7 mouse cellular contexts compared by ENCODE assay signal in genomic region chr11:117828149-117828887, GRCm38 (mm10). TPM values are rescaled to one million over a fixed set of nuclear protein-coding genes. Genes with fewer than 3 reads are reported as not detected.
DNase-seq lines count a peak whose midpoint lies in the region; ATAC-seq lines count a peak whose summit lies in the region.

No protein-coding gene starts in this region.

- no peaks in the 10 kb centered on the region for H3K27me3 ChIP-seq in embryonic facial prominence, embryonic 10.5 days (replicated peaks; ENCODE audit: low read depth, poor library complexity, severe bottlenecking)
- H3K27me3 ChIP-seq in intestine, embryonic 16.5 days (replicated peaks; ENCODE audit: control insufficient read depth, insufficient read depth, low read length): no peaks in the 10 kb centered on the region

- no peaks in the 10 kb centered on the region for H3K9me3 ChIP-seq in embryonic facial prominence, embryonic 10.5 days
- no peaks in the 10 kb centered on the region for H3K9me3 ChIP-seq in intestine, embryonic 16.5 days (ENCODE audit: control insufficient read depth, low read length)

- H3K4me2 ChIP-seq in intestine, embryonic 16.5 days (ENCODE audit: low read depth, low read length): peak overlapping the region; percentile 89

- 88% methylated on average over 18 of the region's 18 CpGs for WGBS in embryonic facial prominence, embryonic 10.5 days
- WGBS in intestine, embryonic 16.5 days: 54% methylated on average over 18 of the region's 18 CpGs

- H3K4me1 ChIP-seq in embryonic facial prominence, embryonic 10.5 days: peaks cover 64% of the 10 kb centered on the region
- H3K4me1 ChIP-seq in intestine, embryonic 16.5 days (ENCODE audit: control insufficient read depth, insufficient read depth, low read length): peaks cover 60% of the 10 kb centered on the region

- no peak overlapping the region for H3K4me3 ChIP-seq in embryonic facial prominence, embryonic 10.5 days
- 0 out of 2 replicates have a peak overlapping the region, but pooled peaks have one; percentile 1 for H3K4me3 ChIP-seq in intestine, embryonic 16.5 days (ENCODE audit: low read length)

- peaks cover 9% of the 10 kb centered on the region for H3K36me3 ChIP-seq in embryonic facial prominence, embryonic 10.5 days (replicated peaks)
- no peaks in the 10 kb centered on the region for H3K36me3 ChIP-seq in intestine, embryonic 16.5 days (ENCODE audit: control insufficient read depth, insufficient read depth, low read length)

- DNase-seq in ovary, postnatal 36 days (ENCODE audit: low spot score): peak; percentile 40
- DNase-seq in ovary, adult 18-20 months (ENCODE audit: low spot score): no peak
- DNase-seq in embryonic facial prominence, embryonic 10.5 days (ENCODE audit: low spot score): no peak
- DNase-seq in lung, postnatal 10 days: peak; percentile 59
- DNase-seq in thymus, postnatal 4 days: peak; percentile 66
- DNase-seq in urinary bladder, postnatal 4 days (ENCODE audit: low spot score in 2 of 2): no peak

- H3K27ac ChIP-seq in embryonic facial prominence, embryonic 10.5 days (replicated peaks): 0 out of 2 replicates have a peak overlapping the region, but pooled peaks have one; percentile 25
- peak overlapping the region; percentile 98 for H3K27ac ChIP-seq in intestine, embryonic 16.5 days (ENCODE audit: low read length)

- peak overlapping the region; percentile 84 for H3K9ac ChIP-seq in intestine, embryonic 16.5 days (ENCODE audit: low read depth, low read length)

- peak; percentile 27; the same call in 1 of the 2 replicates for ATAC-seq in intestine, embryonic 16.5 days

RNA-seq across cellular contexts. Expression of gene Tk1, which starts 2.4 kb away (rescaled TPM):
- 156 and 161 TPM in 2 replicates for polyA plus RNA-seq in embryonic facial prominence, embryonic 10.5 days (2016; fragmentation: Nextera tagmentation; extraction: Ambion mirVana)
- 119 and 147 TPM in 2 replicates for polyA plus RNA-seq in intestine, embryonic 16.5 days (2015; fragmentation: Nextera tagmentation; extraction: Ambion mirVana)

RNA-seq across cellular contexts. Expression of gene Afmid, which starts 2.6 kb away (rescaled TPM):
- polyA plus RNA-seq in embryonic facial prominence, embryonic 10.5 days (2016; fragmentation: Nextera tagmentation; extraction: Ambion mirVana): 3.5 and 4.8 TPM in 2 replicates
- 9.6 and 10.7 TPM in 2 replicates for polyA plus RNA-seq in intestine, embryonic 16.5 days (2015; fragmentation: Nextera tagmentation; extraction: Ambion mirVana)

RNA-seq across cellular contexts. Expression of gene Gm20708, which starts 18.9 kb away (rescaled TPM):
- 0.28 and 0.41 TPM in 2 replicates for polyA plus RNA-seq in embryonic facial prominence, embryonic 10.5 days (2016; fragmentation: Nextera tagmentation; extraction: Ambion mirVana)
- 0.20 and 0.29 TPM in 2 replicates for polyA plus RNA-seq in intestine, embryonic 16.5 days (2015; fragmentation: Nextera tagmentation; extraction: Ambion mirVana)

RNA-seq across cellular contexts. Expression of gene Syngr2, which starts 18.9 kb away (rescaled TPM):
- polyA plus RNA-seq in embryonic facial prominence, embryonic 10.5 days (2016; fragmentation: Nextera tagmentation; extraction: Ambion mirVana): 27.7 and 29.9 TPM in 2 replicates
- polyA plus RNA-seq in intestine, embryonic 16.5 days (2015; fragmentation: Nextera tagmentation; extraction: Ambion mirVana): 170 and 173 TPM in 2 replicates

RNA-seq across cellular contexts. Expression of gene Birc5, which starts 20.7 kb away (rescaled TPM):
- polyA plus RNA-seq in embryonic facial prominence, embryonic 10.5 days (2016; fragmentation: Nextera tagmentation; extraction: Ambion mirVana): 405 and 416 TPM in 2 replicates
- 259 and 306 TPM in 2 replicates for polyA plus RNA-seq in intestine, embryonic 16.5 days (2015; fragmentation: Nextera tagmentation; extraction: Ambion mirVana)

Comparison
In these comparisons a context has a peak if more than half of its experiments do, and no peak if none do; other contexts are left out.
1. DNase-seq: peak in ovary, postnatal 36 days (single experiment), lung, postnatal 10 days (single experiment) and thymus, postnatal 4 days (single experiment); none in ovary, adult 18-20 months (single experiment), embryonic facial prominence, embryonic 10.5 days (single experiment) and urinary bladder, postnatal 4 days (0 of 2).